11 mouse cellular contexts compared by ENCODE assay signal in the genomic region with DNA sequence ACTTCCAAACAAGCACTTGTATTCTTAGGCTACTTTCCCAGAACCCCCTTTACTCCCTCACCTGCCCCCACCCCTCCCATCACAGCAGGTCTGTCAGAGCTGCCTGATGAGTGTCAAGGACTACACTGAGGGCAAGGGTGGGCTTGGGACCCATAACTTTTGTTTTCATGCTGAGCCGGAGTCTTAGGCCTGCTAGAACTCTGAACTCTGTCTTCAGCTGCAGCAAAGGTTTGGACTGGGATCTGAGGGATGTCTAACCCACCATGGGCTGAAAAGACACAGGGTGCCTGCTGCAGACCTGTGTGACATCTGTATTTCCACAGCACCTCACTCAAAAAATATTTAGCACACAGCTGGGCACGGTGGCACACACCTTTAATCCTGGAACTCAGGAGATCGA. TPM values are rescaled to one million over a fixed set of nuclear protein-coding genes. Genes with fewer than 3 reads are reported as not detected.
A peak's percentile ranks its signal among the peaks of the same experiment; 100 is the strongest.
DNase-seq lines count a peak whose midpoint lies in the region; ATAC-seq and TF ChIP-seq lines count a peak whose summit lies in the region.
"Had no signal": no experiment of that assay in that cellular context is flagged by ENCODE, and none has a peak within 500 bp of the region (broad histone marks: within the 10 kb centered on the region; RNA-seq: fewer than 3 reads in every experiment).

No protein-coding gene starts in this region.

- ATAC-seq in liver, embryonic 11.5 days (replicated peaks; ENCODE audit: low FRiP score) = no peak
- no peak for ATAC-seq in liver, postnatal 0 days
- no peak for ATAC-seq in embryonic facial prominence, embryonic 15.5 days (ENCODE audit: insufficient number of reproducible peaks, low FRiP score, low TSS enrichment, low read depth)
- ATAC-seq in midbrain, embryonic 16.5 days = no peak

- H3K4me1 ChIP-seq in liver, embryonic 11.5 days (replicated peaks; ENCODE audit: control insufficient read depth, insufficient read depth, low read length) = peaks cover 21% of the 10 kb centered on the region
- peaks cover 18% of the 10 kb centered on the region for H3K4me1 ChIP-seq in liver, postnatal 0 days (ENCODE audit: insufficient read depth)
- H3K4me1 ChIP-seq in embryonic facial prominence, embryonic 15.5 days = peaks cover 28% of the 10 kb centered on the region
- H3K4me1 ChIP-seq in midbrain, embryonic 16.5 days (ENCODE audit: control insufficient read depth, insufficient read depth, low read length) = peaks cover 18% of the 10 kb centered on the region

- no peak for TF ChIP-seq EP300 in liver, postnatal 0 days (IDR thresholded peaks at IDR 0.05; ENCODE audit: low read depth)

- peak overlapping the region; percentile 88 for H3K27ac ChIP-seq in gastrocnemius, adult 2 months
- H3K27ac ChIP-seq in liver, embryonic 11.5 days (ENCODE audit: low read depth, low read length) = peak overlapping the region; percentile 99; the same call in 1 of the 2 replicates
- no peak overlapping the region for H3K27ac ChIP-seq in liver, postnatal 0 days (ENCODE audit: low read depth)
- H3K27ac ChIP-seq in embryonic facial prominence, embryonic 15.5 days (replicated peaks) = peak overlapping the region; percentile 98; the same call in 1 of the 2 replicates
- H3K27ac ChIP-seq in midbrain, embryonic 16.5 days (ENCODE audit: low read length) = no peak overlapping the region

- intact Hi-C loops in gastrocnemius, adult 2 months (cut with DNase I) = loop anchor here (5.0 kb wide), 1 partner anchor 100 kb away; no protein-coding TSS in a partner anchor

- 80% methylated on average over 3 of the region's 3 CpGs for WGBS in liver, embryonic 11.5 days
- WGBS in liver, postnatal 0 days (ENCODE audit: insufficient replicate concordance) = 80% methylated on average over 3 of the region's 3 CpGs
- WGBS in embryonic facial prominence, embryonic 15.5 days = 67% methylated on average over 3 of the region's 3 CpGs
- WGBS in midbrain, embryonic 16.5 days = 84% methylated on average over 3 of the region's 3 CpGs

- DNase-seq in gastrocnemius, adult 2 months = no peak
- no peak for DNase-seq in gastrocnemius, postnatal 10 days
- DNase-seq in liver, embryonic 11.5 days (ENCODE audit: low spot score) = no peak
- DNase-seq in liver, postnatal 0 days = no peak
- no peak for DNase-seq in adrenal gland, adult 18-20 months (ENCODE audit: low spot score in 2 of 2)
- no peak for DNase-seq in adipocyte (ENCODE audit: low spot score)
- DNase-seq: lung, embryonic 14.5 days; right cerebral cortex, postnatal 14 days had no signal

- no peak overlapping the region for H3K4me3 ChIP-seq in gastrocnemius, adult 2 months
- no peak overlapping the region for H3K4me3 ChIP-seq in liver, embryonic 11.5 days (ENCODE audit: low read depth, low read length)
- H3K4me3 ChIP-seq in liver, postnatal 0 days (ENCODE audit: low read depth, low read length) = no peak overlapping the region
- no peak overlapping the region for H3K4me3 ChIP-seq in embryonic facial prominence, embryonic 15.5 days (replicated peaks)
- H3K4me3 ChIP-seq in midbrain, embryonic 16.5 days (ENCODE audit: low read depth, low read length) = no peak overlapping the region

- H3K36me3 ChIP-seq in liver, embryonic 11.5 days (ENCODE audit: control insufficient read depth, insufficient read depth, low read length) = peaks cover 29% of the 10 kb centered on the region
- H3K36me3 ChIP-seq in liver, postnatal 0 days (replicated peaks; ENCODE audit: insufficient read depth, low read length) = peaks cover 16% of the 10 kb centered on the region
- H3K36me3 ChIP-seq in embryonic facial prominence, embryonic 15.5 days = peaks cover 51% of the 10 kb centered on the region
- peaks cover 2% of the 10 kb centered on the region for H3K36me3 ChIP-seq in midbrain, embryonic 16.5 days (ENCODE audit: control insufficient read depth, insufficient read depth, low read length)

- H3K9ac ChIP-seq in liver, embryonic 11.5 days (ENCODE audit: low read depth, low read length) = no peak overlapping the region
- no peak overlapping the region; the same call in 1 of the 2 replicates for H3K9ac ChIP-seq in liver, postnatal 0 days (replicated peaks)
- no peak overlapping the region for H3K9ac ChIP-seq in embryonic facial prominence, embryonic 15.5 days
- H3K9ac ChIP-seq in midbrain, embryonic 16.5 days (ENCODE audit: low read depth, low read length) = peak overlapping the region; percentile 95

- TF ChIP-seq CTCF in gastrocnemius, adult 2 months (IDR thresholded peaks at IDR 0.05) = no peak
- no peak for TF ChIP-seq CTCF in liver, postnatal 0 days (IDR thresholded peaks at IDR 0.05; ENCODE audit: low read depth)

- H3K4me2 ChIP-seq in liver, embryonic 11.5 days = no peak overlapping the region
- no peak overlapping the region for H3K4me2 ChIP-seq in liver, postnatal 0 days (ENCODE audit: low read depth, low read length)
- no peak overlapping the region for H3K4me2 ChIP-seq in embryonic facial prominence, embryonic 15.5 days (replicated peaks)
- no peak overlapping the region for H3K4me2 ChIP-seq in midbrain, embryonic 16.5 days (ENCODE audit: low read length)

- H3K27me3 ChIP-seq in liver, embryonic 11.5 days (replicated peaks; ENCODE audit: control insufficient read depth, insufficient read depth, low read length) = no peaks in the 10 kb centered on the region
- no peaks in the 10 kb centered on the region for H3K27me3 ChIP-seq in liver, postnatal 0 days (ENCODE audit: insufficient read depth, low read length)
- no peaks in the 10 kb centered on the region for H3K27me3 ChIP-seq in embryonic facial prominence, embryonic 15.5 days
- no peaks in the 10 kb centered on the region for H3K27me3 ChIP-seq in midbrain, embryonic 16.5 days (ENCODE audit: control insufficient read depth, insufficient read depth, low read depth, low read length)

- H3K9me3 ChIP-seq in liver, embryonic 11.5 days (ENCODE audit: control insufficient read depth, low read length) = no peaks in the 10 kb centered on the region
- no peaks in the 10 kb centered on the region for H3K9me3 ChIP-seq in liver, postnatal 0 days (ENCODE audit: low read length)
- H3K9me3 ChIP-seq in embryonic facial prominence, embryonic 15.5 days (replicated peaks) = no peaks in the 10 kb centered on the region
- H3K9me3 ChIP-seq in midbrain, embryonic 16.5 days (replicated peaks; ENCODE audit: control insufficient read depth, low read length, poor library complexity, severe bottlenecking) = no peaks in the 10 kb centered on the region

RNA-seq across cellular contexts. Expression of a gene that starts 1.3 kb away (rescaled TPM):
- 100 to 1,000 TPM; 382 to 410 TPM for total RNA-seq in gastrocnemius, adult 2 months (2021)
- 100 to 1,000 TPM; 699 to 738 TPM for total RNA-seq in gastrocnemius, postnatal 10 days (2021)
- 683 and 733 TPM in 2 replicates for polyA plus RNA-seq in liver, embryonic 11.5 days (2014; fragmentation: Nextera tagmentation; extraction: Ambion mirVana)
- polyA plus RNA-seq in liver, postnatal 0 days (2015; fragmentation: Nextera tagmentation; extraction: Ambion mirVana) = 296 and 311 TPM in 2 replicates
- 620 and 681 TPM in 2 replicates for polyA plus RNA-seq in embryonic facial prominence, embryonic 15.5 days (2015; fragmentation: Nextera tagmentation; extraction: Ambion mirVana)
- polyA plus RNA-seq in midbrain, embryonic 16.5 days (2015; fragmentation: Nextera tagmentation; extraction: Ambion mirVana) = 304 and 312 TPM in 2 replicates
- 100 to 1,000 TPM; 760 to 827 TPM for total RNA-seq in adrenal gland, adult 18-20 months (2021)

RNA-seq across cellular contexts. Expression of a gene that starts 13.6 kb away (rescaled TPM):
- total RNA-seq in gastrocnemius, adult 2 months (2021) = 10 to 100 TPM in 1 of 2 experiments, 1 to 10 TPM in 1; 9.4 to 11.2 TPM
- total RNA-seq in gastrocnemius, postnatal 10 days (2021) = 10 to 100 TPM; 14.8 to 20.1 TPM
- 30.2 and 31.1 TPM in 2 replicates for polyA plus RNA-seq in liver, embryonic 11.5 days (2014; fragmentation: Nextera tagmentation; extraction: Ambion mirVana)
- polyA plus RNA-seq in liver, postnatal 0 days (2015; fragmentation: Nextera tagmentation; extraction: Ambion mirVana) = 6.7 and 7.1 TPM in 2 replicates
- 37.6 and 38.5 TPM in 2 replicates for polyA plus RNA-seq in embryonic facial prominence, embryonic 15.5 days (2015; fragmentation: Nextera tagmentation; extraction: Ambion mirVana)
- 25.2 and 26.3 TPM in 2 replicates for polyA plus RNA-seq in midbrain, embryonic 16.5 days (2015; fragmentation: Nextera tagmentation; extraction: Ambion mirVana)
- total RNA-seq in adrenal gland, adult 18-20 months (2021) = 10 to 100 TPM; 18.2 to 23.7 TPM

RNA-seq across cellular contexts. Expression of a gene that starts 23.7 kb away (rescaled TPM):
- total RNA-seq in gastrocnemius, adult 2 months (2021) = 1 to 10 TPM; 6.9 to 7.4 TPM
- total RNA-seq in gastrocnemius, postnatal 10 days (2021) = 10 to 100 TPM in 1 of 2 experiments, 1 to 10 TPM in 1; 10.0 to 14.8 TPM
- 4.3 and 4.6 TPM in 2 replicates for polyA plus RNA-seq in liver, embryonic 11.5 days (2014; fragmentation: Nextera tagmentation; extraction: Ambion mirVana)
- 0.79 and 1.2 TPM in 2 replicates for polyA plus RNA-seq in liver, postnatal 0 days (2015; fragmentation: Nextera tagmentation; extraction: Ambion mirVana)
- polyA plus RNA-seq in embryonic facial prominence, embryonic 15.5 days (2015; fragmentation: Nextera tagmentation; extraction: Ambion mirVana) = 17.9 and 18.8 TPM in 2 replicates
- polyA plus RNA-seq in midbrain, embryonic 16.5 days (2015; fragmentation: Nextera tagmentation; extraction: Ambion mirVana) = 1.3 and 1.4 TPM in 2 replicates
- total RNA-seq in adrenal gland, adult 18-20 months (2021) = 1 to 10 TPM; 7.4 to 8.5 TPM

RNA-seq across cellular contexts. Expression of a gene that starts 38.1 kb away (rescaled TPM):
- not detected for total RNA-seq in gastrocnemius, adult 2 months (2021)
- total RNA-seq in gastrocnemius, postnatal 10 days (2021) = under 1 TPM; 0.40 to 0.50 TPM
- 2.8 and 3.3 TPM in 2 replicates for polyA plus RNA-seq in liver, embryonic 11.5 days (2014; fragmentation: Nextera tagmentation; extraction: Ambion mirVana)
- polyA plus RNA-seq in liver, postnatal 0 days (2015; fragmentation: Nextera tagmentation; extraction: Ambion mirVana) = 0.18 and 0.33 TPM in 2 replicates
- 5.1 and 5.8 TPM in 2 replicates for polyA plus RNA-seq in embryonic facial prominence, embryonic 15.5 days (2015; fragmentation: Nextera tagmentation; extraction: Ambion mirVana)
- 1.4 and 1.7 TPM in 2 replicates for polyA plus RNA-seq in midbrain, embryonic 16.5 days (2015; fragmentation: Nextera tagmentation; extraction: Ambion mirVana)
- not detected for total RNA-seq in adrenal gland, adult 18-20 months (2021)
- polyA plus RNA-seq: cortical plate, adult 2 months had no signal

Comparison
In these comparisons a context has a peak if more than half of its experiments do, and no peak if none do; other contexts are left out.
1. H3K27ac ChIP-seq: peak in gastrocnemius, adult 2 months (single experiment), liver, embryonic 11.5 days (single experiment) and embryonic facial prominence, embryonic 15.5 days (single experiment); none in liver, postnatal 0 days (single experiment) and midbrain, embryonic 16.5 days (single experiment).